ENCODE assay signal across 9 mouse cellular contexts in the genomic region with DNA sequence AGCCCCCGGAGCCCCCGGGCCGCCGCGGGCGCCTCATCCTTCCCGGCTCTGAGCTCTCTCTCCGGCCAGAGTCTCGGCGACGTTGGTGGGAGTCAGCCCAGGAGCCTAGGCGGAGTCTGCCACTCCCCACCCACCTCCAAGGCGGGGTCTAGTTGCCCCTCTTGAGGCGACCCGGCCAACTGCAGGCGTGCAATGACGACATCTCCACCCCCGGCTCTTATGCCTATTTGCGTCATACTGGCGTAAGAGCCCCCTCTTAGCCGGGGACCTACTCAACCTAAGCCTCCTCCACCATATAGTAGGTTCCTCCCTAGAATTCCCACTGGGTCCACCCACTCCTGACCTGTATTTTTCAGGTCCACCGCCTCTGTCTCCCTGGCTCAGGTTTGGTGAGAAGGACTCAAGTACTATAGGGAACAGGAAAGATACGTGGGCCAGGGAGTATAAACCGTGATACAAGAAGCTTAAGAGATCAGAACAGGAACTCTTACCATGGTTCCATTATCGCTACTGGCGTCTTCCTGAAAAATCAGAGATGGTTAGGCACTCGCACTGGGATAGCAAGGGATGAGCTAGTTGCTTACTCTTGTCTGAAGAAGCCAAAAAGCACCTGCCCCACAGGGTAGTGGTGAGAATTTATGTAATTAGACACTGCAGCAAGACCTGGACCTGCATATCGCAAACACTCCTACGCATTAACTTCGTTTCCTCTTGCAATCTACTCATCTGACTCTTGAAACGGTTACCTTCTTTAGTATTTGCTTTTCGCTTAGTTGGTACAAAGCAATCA. TPM values are rescaled to one million over a fixed set of nuclear protein-coding genes. Genes with fewer than 3 reads are reported as not detected.
DNase-seq lines count a peak whose midpoint lies in the region; ATAC-seq and TF ChIP-seq lines count a peak whose summit lies in the region.
"Had no signal": no experiment of that assay in that cellular context is flagged by ENCODE, and none has a peak within 500 bp of the region (broad histone marks: within the 10 kb centered on the region; RNA-seq: fewer than 3 reads in every experiment).

A gene (minus strand): TSS at position 412 of the 790 bp plus-strand sequence.

- no peak for DNase-seq in adrenal gland, postnatal 10 days
- DNase-seq in layer of hippocampus, adult 2 months (ENCODE audit: low spot score in 2 of 2): peak; percentile 71 to 87
- DNase-seq in B cell, adult 2 months: no peak
- DNase-seq in gastrocnemius, adult 18-20 months (ENCODE audit: low spot score): no peak

- H3K27ac ChIP-seq in ES-Bruce4 (ENCODE audit: insufficient read depth, low read length): no peak within 1 kb of the TSS
- H3K27ac ChIP-seq in embryonic facial prominence, embryonic 15.5 days (replicated peaks): no peak within 1 kb of the TSS
- H3K27ac ChIP-seq in layer of hippocampus, adult 2 months: peak within 1 kb of the TSS; percentile 95
- peak within 1 kb of the TSS; percentile 47; the same call in 1 of the 2 replicates for H3K27ac ChIP-seq in midbrain, embryonic 16.5 days (ENCODE audit: low read length)

- no peaks in the 10 kb centered on the region for H3K27me3 ChIP-seq in ES-Bruce4 (ENCODE audit: control insufficient read depth, insufficient read depth, low read length, poor library complexity, severe bottlenecking)
- peaks cover 54% of the 10 kb centered on the region for H3K27me3 ChIP-seq in embryonic facial prominence, embryonic 15.5 days
- H3K27me3 ChIP-seq in midbrain, embryonic 16.5 days (ENCODE audit: control insufficient read depth, insufficient read depth, low read depth, low read length): peaks cover 15% of the 10 kb centered on the region

- no peaks in the 10 kb centered on the region for H3K9me3 ChIP-seq in ES-Bruce4 (replicated peaks; ENCODE audit: control insufficient read depth, insufficient read depth, low read length, poor library complexity, severe bottlenecking)
- H3K9me3 ChIP-seq in embryonic facial prominence, embryonic 15.5 days (replicated peaks): no peaks in the 10 kb centered on the region
- H3K9me3 ChIP-seq in midbrain, embryonic 16.5 days (replicated peaks; ENCODE audit: control insufficient read depth, low read length, poor library complexity, severe bottlenecking): no peaks in the 10 kb centered on the region

- no peak for TF ChIP-seq CTCF in ES-Bruce4 (IDR thresholded peaks at IDR 0.05; ENCODE audit: low read depth, low read length)
- peak; percentile 63 for TF ChIP-seq CTCF in layer of hippocampus, adult 2 months (conservative IDR thresholded peaks at IDR 0.05)

- peak within 1 kb of the TSS; percentile 74 for H3K4me3 ChIP-seq in ES-Bruce4 (ENCODE audit: low read depth, low read length)
- H3K4me3 ChIP-seq in embryonic facial prominence, embryonic 15.5 days (replicated peaks): peak within 1 kb of the TSS; percentile 15; the same call in 1 of the 2 replicates
- peak within 1 kb of the TSS; percentile 67 for H3K4me3 ChIP-seq in layer of hippocampus, adult 2 months
- H3K4me3 ChIP-seq in midbrain, embryonic 16.5 days (ENCODE audit: low read depth, low read length): peak within 1 kb of the TSS; percentile 67

- TF ChIP-seq POLR2A in ES-Bruce4 (IDR thresholded peaks at IDR 0.05; ENCODE audit: insufficient read depth, low read length): no peak

- ATAC-seq in embryonic facial prominence, embryonic 15.5 days (ENCODE audit: insufficient number of reproducible peaks, low FRiP score, low TSS enrichment, low read depth): no peak
- ATAC-seq in midbrain, embryonic 16.5 days: peak; percentile 86
- no peak for ATAC-seq in monocyte, adult 5-6 weeks (replicated peaks; ENCODE audit: insufficient number of reproducible peaks, low FRiP score, low TSS enrichment, poor library complexity, severe bottlenecking)

- no peak for TF ChIP-seq EP300 in ES-Bruce4 (IDR thresholded peaks at IDR 0.05; ENCODE audit: insufficient read depth, low read depth, low read length)

- H3K36me3 ChIP-seq in ES-Bruce4 (ENCODE audit: control insufficient read depth, insufficient read depth, low read length, poor library complexity, severe bottlenecking): no peaks in the 10 kb centered on the region
- no peaks in the 10 kb centered on the region for H3K36me3 ChIP-seq in embryonic facial prominence, embryonic 15.5 days
- H3K36me3 ChIP-seq in midbrain, embryonic 16.5 days (ENCODE audit: control insufficient read depth, insufficient read depth, low read length): no peaks in the 10 kb centered on the region

- H3K9ac ChIP-seq in ES-Bruce4 (ENCODE audit: low read depth, poor library complexity, severe bottlenecking): peak within 1 kb of the TSS; percentile 56
- H3K9ac ChIP-seq in embryonic facial prominence, embryonic 15.5 days: no peak within 1 kb of the TSS
- peak within 1 kb of the TSS; percentile 76 for H3K9ac ChIP-seq in midbrain, embryonic 16.5 days (ENCODE audit: low read depth, low read length)

- H3K4me1 ChIP-seq in ES-Bruce4 (ENCODE audit: control insufficient read depth, insufficient read depth, low read length): no peaks in the 10 kb centered on the region
- 0 out of 2 replicates have a peak, but pooled peaks cover 3% of the 10 kb centered on the region for H3K4me1 ChIP-seq in embryonic facial prominence, embryonic 15.5 days
- peaks cover 2% of the 10 kb centered on the region; the same call in 1 of the 2 replicates for H3K4me1 ChIP-seq in midbrain, embryonic 16.5 days (ENCODE audit: control insufficient read depth, insufficient read depth, low read length)

- no peak within 1 kb of the TSS for H3K4me2 ChIP-seq in embryonic facial prominence, embryonic 15.5 days (replicated peaks)
- H3K4me2 ChIP-seq in midbrain, embryonic 16.5 days (ENCODE audit: low read length): peak within 1 kb of the TSS; percentile 75

- 11% methylated on average over 32 of the region's 32 CpGs for WGBS in embryonic facial prominence, embryonic 15.5 days
- 18% methylated on average over 21 of the region's 32 CpGs for WGBS in midbrain, embryonic 16.5 days

RNA-seq across cellular contexts. Expression of the gene that starts here (rescaled TPM):
- 9.1 and 10.1 TPM in 2 replicates for polyA plus RNA-seq in ES-Bruce4 (2011; ENCODE audit: insufficient read depth, insufficient read length, low read depth, missing spikeins)
- 10 to 100 TPM; 47.9 to 50.3 TPM for total RNA-seq in adrenal gland, postnatal 10 days (2021)
- polyA plus RNA-seq in embryonic facial prominence, embryonic 15.5 days (2015; fragmentation: Nextera tagmentation; extraction: Ambion mirVana): 0.41 and 1.0 TPM in 2 replicates
- 100 to 1,000 TPM; 395 to 416 TPM for total RNA-seq in layer of hippocampus, adult 2 months (2021)
- polyA plus RNA-seq in midbrain, embryonic 16.5 days (2015; fragmentation: Nextera tagmentation; extraction: Ambion mirVana): 26.3 and 33.4 TPM in 2 replicates
- not detected in 3 replicates for total RNA-seq in monocyte, adult 5-6 weeks (2017)
- not detected for total RNA-seq in gastrocnemius, adult 18-20 months (2021)
- polyA plus RNA-seq: liver, adult 2 months had no signal

Comparison
In these comparisons a context has a peak if more than half of its experiments do, and no peak if none do; other contexts are left out.
1. RNA of the gene that starts here (total RNA-seq): 395 to 416 TPM in layer of hippocampus, adult 2 months and 47.9 to 50.3 TPM in adrenal gland, postnatal 10 days; not detected in gastrocnemius, adult 18-20 months and not detected in monocyte, adult 5-6 weeks; every median in the first group is over 10 times any median in the second.
2. RNA of the gene that starts here (total RNA-seq): 395 to 416 TPM in layer of hippocampus, adult 2 months; 47.9 to 50.3 TPM in adrenal gland, postnatal 10 days; every median in the first group is over 4 times any median in the second.
3. H3K27ac ChIP-seq: peak in layer of hippocampus, adult 2 months (single experiment) and midbrain, embryonic 16.5 days (single experiment); none in ES-Bruce4 (single experiment) and embryonic facial prominence, embryonic 15.5 days (single experiment).
4. H3K4me3 ChIP-seq: peak in every context shown above with its lines; median percentile 74 in ES-Bruce4; 67 in layer of hippocampus, adult 2 months; 67 in midbrain, embryonic 16.5 days; 15 in embryonic facial prominence, embryonic 15.5 days.
5. DNase-seq: peak in layer of hippocampus, adult 2 months (2 of 2); none in adrenal gland, postnatal 10 days (single experiment), B cell, adult 2 months (0 of 2) and gastrocnemius, adult 18-20 months (single experiment).